Mouse (Mus musculus) kidney, embryonic 14.5 days (tissue): ENCODE measurements around the gene Cyb5b. TPM values are rescaled to one million over a fixed set of nuclear protein-coding genes. Genes with fewer than 3 reads are reported as not detected.
"Not testable (repeated sequence)": the region's sequence is repeated elsewhere in the genome, so short reads cannot be mapped to it uniquely, and the experiment has no call there.

Experiments
- ATAC-seq: fragments of 200-750 bp; cut with Nextera tagmentation; 2 replicates; pipeline ENCODE4 v1.8.0; 2017; ENCODE audit warnings: moderate number of reproducible peaks, mild to moderate bottlenecking, moderate TSS enrichment, moderate library complexity; ENCODE audit not compliant: low FRiP score, low TSS enrichment
- H3K27ac ChIP-seq: fragments of 300-500 bp; sonication (generic); 2 replicates; pipeline ENCODE4 v1.5.1; 2014; ENCODE audit warnings: low read depth, mild to moderate bottlenecking, low read length, moderate library complexity, mixed read lengths
- H3K27me3 ChIP-seq: fragments of 300-500 bp; sonication (generic); 2 replicates; pipeline ENCODE4 v1.6.1; 2014; ENCODE audit warnings: mild to moderate bottlenecking, low read length; ENCODE audit not compliant: control insufficient read depth, insufficient read depth
- H3K36me3 ChIP-seq: fragments of 300-500 bp; sonication (generic); 2 replicates; pipeline ENCODE4 v1.6.1; 2014; ENCODE audit warnings: low read length, mixed read lengths; ENCODE audit not compliant: control insufficient read depth, insufficient read depth
- H3K4me1 ChIP-seq: fragments of 300-500 bp; sonication (generic); 2 replicates; pipeline ENCODE4 v1.6.1; 2014; ENCODE audit warnings: low read length, mixed read lengths; ENCODE audit not compliant: control insufficient read depth, insufficient read depth
- H3K4me2 ChIP-seq: fragments of 300-500 bp; sonication (generic); replicated peaks from 2 replicates; pipeline ENCODE4 v1.6.1; 2014; ENCODE audit warnings: low read depth, mild to moderate bottlenecking, low read length
- H3K4me3 ChIP-seq: fragments of 300-500 bp; sonication (generic); 2 replicates; pipeline ENCODE4 v1.5.1; 2014; ENCODE audit warnings: mild to moderate bottlenecking, low read length
- H3K9ac ChIP-seq: fragments of 300-500 bp; sonication (generic); 2 replicates; pipeline ENCODE4 v1.6.1; 2014; ENCODE audit warnings: low read depth, mild to moderate bottlenecking, low read length, moderate library complexity
- H3K9me3 ChIP-seq: fragments of 300-500 bp; sonication (generic); 2 replicates; pipeline ENCODE4 v1.6.1; 2016; ENCODE audit warnings: low read length; ENCODE audit not compliant: control insufficient read depth
- WGBS: fragments of 180-500 bp; shearing (Covaris S2); extraction: QIAGEN DNeasy Blood & Tissue Kit; methylation state at CpG from one replicate; pipeline ENCODE4 v1.1.7; 2014; 5-methylcytosine and 5-hydroxymethylcytosine counted together
- polyA plus RNA-seq: library from polyadenylated mRNA; unstranded; fragments of >200 nt; fragmentation: Nextera tagmentation; extraction: Ambion mirVana; gene quantifications from 2 replicates; pipeline ENCODE4 v1.2.1, GENCODE M21; 2014

The Cyb5b gene
- polyA plus RNA-seq, 1 experiment from 2014 or later: 152 TPM

- H3K9ac ChIP-seq: no peak overlapping the region
Measured at GRCm38 (mm10) chr8:107205701-107206561, 55.5 kb downstream of the Cyb5b start.

GRCm38 (mm10) chr8:107206782-107207525 is 56.5 kb downstream of the Cyb5b start:
- Histone ChIP-seq H3K36me3 (no peaks in the 10 kb centered on the region), H3K27me3 (no peaks in the 10 kb centered on the region), H3K4me3 (no peak overlapping the region), H3K27ac (peak overlapping the region; percentile 59; the same call in 1 of the 2 replicates), H3K4me1 (peaks cover 9% of the 10 kb centered on the region), H3K9ac (no peak overlapping the region), H3K9me3 (no peaks in the 10 kb centered on the region), H3K4me2 (no peak overlapping the region)
- 86% methylated on average over 9 of the region's 9 CpGs for WGBS
- ATAC-seq: no peak

More at GRCm38 (mm10) chr8:107205701-107206561, 55.5 kb downstream of the Cyb5b start:
- 67% methylated on average over 23 of the region's 23 CpGs for WGBS
- Histone ChIP-seq H3K4me3 (no peak overlapping the region), H3K4me2 (no peak overlapping the region), H3K27me3 (no peaks in the 10 kb centered on the region), H3K36me3 (no peaks in the 10 kb centered on the region), H3K27ac (peak overlapping the region; percentile 59; the same call in 1 of the 2 replicates), H3K9me3 (no peaks in the 10 kb centered on the region), H3K4me1 (peaks cover 9% of the 10 kb centered on the region)
- ATAC-seq: no peak

GRCm38 (mm10) chr8:107209185-107209584 is 58.7 kb downstream of the Cyb5b start:
- Histone ChIP-seq H3K27me3 (no peaks in the 10 kb centered on the region), H3K4me1 (peaks cover 5% of the 10 kb centered on the region; the same call in 1 of the 2 replicates), H3K27ac (no peak overlapping the region), H3K9ac (no peak overlapping the region), H3K9me3 (no peaks in the 10 kb centered on the region), H3K4me2 (no peak overlapping the region), H3K36me3 (no peaks in the 10 kb centered on the region), H3K4me3 (no peak overlapping the region)
- no peak for ATAC-seq
- WGBS: 88% methylated on average over 7 of the region's 7 CpGs

- Histone ChIP-seq H3K9ac (no peak overlapping the region), H3K4me2 (no peak overlapping the region), H3K27ac (no peak overlapping the region), H3K9me3 (no peaks in the 10 kb centered on the region), H3K36me3 (no peaks in the 10 kb centered on the region), H3K27me3 (no peaks in the 10 kb centered on the region), H3K4me3 (no peak overlapping the region), H3K4me1 (no peaks in the 10 kb centered on the region)
- WGBS: 93% methylated on average over 7 of the region's 7 CpGs
- ATAC-seq: no peak
Measured at GRCm38 (mm10) chr8:107212006-107212405, 61.6 kb downstream of the Cyb5b start.

- not testable (repeated sequence) for H3K27ac ChIP-seq, H3K9ac ChIP-seq, ATAC-seq, H3K4me1 ChIP-seq, H3K9me3 ChIP-seq, H3K36me3 ChIP-seq, H3K27me3 ChIP-seq, H3K4me3 ChIP-seq, H3K4me2 ChIP-seq
- WGBS: 72% methylated on average over 7 of the region's 7 CpGs
Measured at GRCm38 (mm10) chr8:107217230-107217629, 66.8 kb downstream of the Cyb5b start.

GRCm38 (mm10) chr8:107218091-107218490 is 67.7 kb downstream of the Cyb5b start:
- H3K4me2 ChIP-seq: no peak overlapping the region
- no peaks in the 10 kb centered on the region for H3K36me3 ChIP-seq
- ATAC-seq: no peak
- H3K9me3 ChIP-seq: no peaks in the 10 kb centered on the region
- no peak overlapping the region for H3K27ac ChIP-seq
- 92% methylated on average over 8 of the region's 8 CpGs for WGBS
- H3K4me3 ChIP-seq: no peak overlapping the region
- H3K9ac ChIP-seq: no peak overlapping the region
- no peaks in the 10 kb centered on the region for H3K27me3 ChIP-seq
- H3K4me1 ChIP-seq: 0 out of 2 replicates have a peak, but pooled peaks cover 7% of the 10 kb centered on the region

- Histone ChIP-seq H3K4me3 (no peak overlapping the region), H3K27me3 (no peaks in the 10 kb centered on the region), H3K27ac (no peak overlapping the region), H3K9ac (no peak overlapping the region), H3K36me3 (no peaks in the 10 kb centered on the region), H3K4me2 (no peak overlapping the region), H3K4me1 (0 out of 2 replicates have a peak, but pooled peaks cover 8% of the 10 kb centered on the region), H3K9me3 (no peaks in the 10 kb centered on the region)
- WGBS: 80% methylated on average over 2 of the region's 2 CpGs
- no peak for ATAC-seq
Measured at GRCm38 (mm10) chr8:107219078-107219477, 68.6 kb downstream of the Cyb5b start.

GRCm38 (mm10) chr8:107221924-107222851 is 71.7 kb downstream of the Cyb5b start:
- H3K36me3 ChIP-seq: no peaks in the 10 kb centered on the region
- peaks cover 5% of the 10 kb centered on the region; the same call in 1 of the 2 replicates for H3K9me3 ChIP-seq
- H3K27me3 ChIP-seq: no peaks in the 10 kb centered on the region
- H3K4me1 ChIP-seq: peaks cover 16% of the 10 kb centered on the region; the same call in 1 of the 2 replicates
- H3K4me3 ChIP-seq: no peak overlapping the region
- no peak overlapping the region for H3K9ac ChIP-seq
- 0 out of 2 replicates have a peak, but pooled peaks have one; percentile 17 for ATAC-seq
- no peak overlapping the region for H3K27ac ChIP-seq
- no peak overlapping the region for H3K4me2 ChIP-seq
- WGBS: 54% methylated on average over 8 of the region's 8 CpGs
